Mouse (Mus musculus) MEL-GATA-1-ER (cell line): ENCODE measurements around the gene Nf2.

Experiments used
- DNase-seq: peaks from one replicate; pipeline ENCODE4 v3.0.0-alpha.2; 2012; ENCODE audit warnings: low read depth; ENCODE audit errors: extremely low read depth

Nf2 gene

GRCm38 (mm10) chr11:4800654-4801053 is 48.7 kb downstream of the Nf2 start:
- no peak for DNase-seq

GRCm38 (mm10) chr11:4793006-4793405 is 56.3 kb downstream of the Nf2 start:
- DNase-seq = no peak

- no peak for DNase-seq
Measured at GRCm38 (mm10) chr11:4791549-4791948, 57.8 kb downstream of the Nf2 start.

GRCm38 (mm10) chr11:4789691-4790090 is 59.6 kb downstream of the Nf2 start:
- no peak for DNase-seq

GRCm38 (mm10) chr11:4784629-4785142 is 64.7 kb downstream of the Nf2 start:
- DNase-seq = no peak

GRCm38 (mm10) chr11:4783116-4783515 is 66.2 kb downstream of the Nf2 start:
- no peak for DNase-seq

- no peak for DNase-seq
Measured at GRCm38 (mm10) chr11:4780927-4781326, 68.4 kb downstream of the Nf2 start.

GRCm38 (mm10) chr11:4772925-4773324 is 76.4 kb downstream of the Nf2 start:
- DNase-seq = peak; percentile 17

GRCm38 (mm10) chr11:4771756-4772155 is 77.6 kb downstream of the Nf2 start:
- no peak for DNase-seq

- no peak for DNase-seq
Measured at GRCm38 (mm10) chr11:4769881-4770280, 79.5 kb downstream of the Nf2 start.

GRCm38 (mm10) chr11:4769293-4769692 is 80.0 kb downstream of the Nf2 start:
- no peak for DNase-seq

GRCm38 (mm10) chr11:4768399-4768798 is 80.9 kb downstream of the Nf2 start:
- DNase-seq = no peak

GRCm38 (mm10) chr11:4764476-4764875 is 84.9 kb downstream of the Nf2 start:
- no peak for DNase-seq

- no peak for DNase-seq
Measured at GRCm38 (mm10) chr11:4763631-4764030, 85.7 kb downstream of the Nf2 start.

GRCm38 (mm10) chr11:4762511-4762910 is 86.8 kb downstream of the Nf2 start:
- DNase-seq = no peak

GRCm38 (mm10) chr11:4761991-4762390 is 87.3 kb downstream of the Nf2 start:
- DNase-seq = no peak

GRCm38 (mm10) chr11:4760438-4760837 is 88.9 kb downstream of the Nf2 start:
- DNase-seq = no peak

GRCm38 (mm10) chr11:4757789-4758158 is 91.6 kb downstream of the Nf2 start:
- no peak for DNase-seq

GRCm38 (mm10) chr11:4756984-4757788 is 92.2 kb downstream of the Nf2 start:
- no peak for DNase-seq

GRCm38 (mm10) chr11:4756460-4756859 is 92.9 kb downstream of the Nf2 start:
- no peak for DNase-seq

GRCm38 (mm10) chr11:4754867-4755266 is 94.5 kb downstream of the Nf2 start:
- no peak for DNase-seq

GRCm38 (mm10) chr11:4754036-4754435 is 95.3 kb downstream of the Nf2 start:
- no peak for DNase-seq

GRCm38 (mm10) chr11:4752836-4753235 is 96.5 kb downstream of the Nf2 start:
- no peak for DNase-seq
